Mouse (Mus musculus) cortical plate, adult 2 months (tissue): ENCODE data around the gene Cic.

Experiments
- CTCF ChIP-seq: fragments of 200-500 bp; IDR thresholded peaks from 2 replicates; pipeline ENCODE4 v1.5.1; 2011; ENCODE audit warnings: mild to moderate bottlenecking, control low read depth, low read length; ENCODE audit not compliant: insufficient read depth; ENCODE audit errors: extremely low read depth
- POLR2A ChIP-seq: fragments of 200-500 bp; IDR thresholded peaks from 2 replicates; pipeline ENCODE4 v1.6.1; 2011; ENCODE audit warnings: mild to moderate bottlenecking, low read length, control low read depth; ENCODE audit not compliant: insufficient read depth; ENCODE audit errors: extremely low read depth

DNA sequence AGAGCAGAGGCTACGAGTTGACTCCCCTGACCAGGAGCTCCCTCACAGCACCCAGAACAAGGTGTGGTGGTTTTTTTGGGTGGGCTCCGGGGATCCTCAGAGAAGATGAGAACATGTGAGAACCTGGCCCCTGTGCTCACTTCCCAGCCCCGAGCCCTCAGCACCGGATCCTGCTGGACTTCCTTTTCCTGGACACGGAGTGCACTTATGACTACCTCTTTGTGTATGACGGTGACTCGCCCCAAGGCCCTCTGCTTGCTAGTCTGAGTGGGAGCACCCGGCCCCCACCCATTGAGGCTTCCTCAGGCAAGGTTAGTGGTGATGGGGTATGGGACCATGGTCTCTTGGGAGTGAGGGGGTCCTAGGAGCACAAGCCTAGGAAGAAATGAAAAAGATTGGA, 58.7 kb downstream of the Cic start:
- TF ChIP-seq CTCF (no peak), POLR2A (no peak)
